Mouse (Mus musculus) heart, embryonic 16.5 days (tissue): ENCODE data around the gene Myzap. TPM values are rescaled to one million over a fixed set of nuclear protein-coding genes. Genes with fewer than 3 reads are reported as not detected.

Experiments
- ATAC-seq: fragments of 200-750 bp; cut with Nextera tagmentation; replicated peaks from 2 replicates; pipeline ENCODE4 v1.8.0; 2017; ENCODE audit warnings: moderate number of reproducible peaks; ENCODE audit not compliant: insufficient read depth, low FRiP score; ENCODE audit errors: extremely low read depth
- H3K27ac ChIP-seq: fragments of 300-500 bp; sonication (generic); 2 replicates; pipeline ENCODE4 v1.5.1; 2014; ENCODE audit warnings: mild to moderate bottlenecking, low read length, control low read depth, moderate library complexity
- H3K27me3 ChIP-seq: fragments of 300-500 bp; sonication (generic); 2 replicates; pipeline ENCODE4 v1.6.1; 2014; ENCODE audit warnings: low read length, mixed read lengths; ENCODE audit not compliant: control insufficient read depth, insufficient read depth
- H3K36me3 ChIP-seq: fragments of 300-500 bp; sonication (generic); 2 replicates; pipeline ENCODE4 v1.6.1; 2014; ENCODE audit not compliant: control insufficient read depth, insufficient read depth
- H3K4me1 ChIP-seq: fragments of 300-500 bp; sonication (generic); 2 replicates; pipeline ENCODE4 v1.6.1; 2014; ENCODE audit warnings: low read length, mixed read lengths; ENCODE audit not compliant: control insufficient read depth, insufficient read depth
- H3K4me2 ChIP-seq: fragments of 300-500 bp; sonication (generic); 2 replicates; pipeline ENCODE4 v1.6.1; 2014; ENCODE audit warnings: low read depth, mild to moderate bottlenecking, control low read depth, low read length
- H3K4me3 ChIP-seq: fragments of 300-500 bp; sonication (generic); 2 replicates; pipeline ENCODE4 v1.5.1; 2014; ENCODE audit warnings: mild to moderate bottlenecking, control low read depth, low read length
- H3K9ac ChIP-seq: fragments of 300-500 bp; sonication (generic); 2 replicates; pipeline ENCODE4 v1.6.1; 2014; ENCODE audit warnings: low read length, control low read depth
- H3K9me3 ChIP-seq: fragments of 300-500 bp; sonication (generic); replicated peaks from 2 replicates; pipeline ENCODE4 v1.6.1; 2016; ENCODE audit warnings: low read length; ENCODE audit not compliant: control insufficient read depth
- WGBS: fragments of 180-500 bp; shearing (Covaris S2); extraction: QIAGEN DNeasy Blood & Tissue Kit; methylation state at CpG from one replicate; pipeline ENCODE4 v1.1.7; 2014; 5-methylcytosine and 5-hydroxymethylcytosine counted together
- polyA plus RNA-seq: library from polyadenylated mRNA; unstranded; fragments of >200 nt; fragmentation: Nextera tagmentation; extraction: Ambion mirVana; gene quantifications from 2 replicates; pipeline ENCODE4 v1.2.1, GENCODE M21; 2015

Gene Myzap
- polyA plus RNA-seq, 1 experiment from 2014 or later, result 183 TPM

GRCm38 (mm10) chr9:71466111-71466510 is 126.0 kb downstream of the Myzap start:
- no peak for ATAC-seq
- 70% methylated on average over 3 of the region's 3 CpGs for WGBS
- Histone ChIP-seq H3K4me2 (no peak overlapping the region), H3K27ac (no peak overlapping the region), H3K4me3 (no peak overlapping the region), H3K4me1 (peaks cover 8% of the 10 kb centered on the region), H3K36me3 (no peaks in the 10 kb centered on the region), H3K9me3 (no peaks in the 10 kb centered on the region), H3K9ac (no peak overlapping the region), H3K27me3 (no peaks in the 10 kb centered on the region)

GRCm38 (mm10) chr9:71463072-71463667 is 129.0 kb downstream of the Myzap start:
- Histone ChIP-seq H3K4me2 (no peak overlapping the region), H3K27me3 (no peaks in the 10 kb centered on the region), H3K9ac (no peak overlapping the region), H3K36me3 (no peaks in the 10 kb centered on the region), H3K4me3 (no peak overlapping the region), H3K27ac (no peak overlapping the region), H3K4me1 (peaks cover 8% of the 10 kb centered on the region), H3K9me3 (no peaks in the 10 kb centered on the region)
- ATAC-seq, result no peak
- 65% methylated on average over 13 of the region's 13 CpGs for WGBS

- 85% methylated on average over 4 of the region's 4 CpGs for WGBS
- no peaks in the 10 kb centered on the region for H3K36me3 ChIP-seq
- no peak overlapping the region for H3K4me3 ChIP-seq
- no peak overlapping the region for H3K9ac ChIP-seq
- no peaks in the 10 kb centered on the region; the same call in 1 of the 2 replicates for H3K27me3 ChIP-seq
- no peaks in the 10 kb centered on the region for H3K9me3 ChIP-seq
- no peak overlapping the region for H3K4me2 ChIP-seq
- H3K27ac ChIP-seq, result no peak overlapping the region
- peaks cover 9% of the 10 kb centered on the region for H3K4me1 ChIP-seq
- no peak for ATAC-seq
Measured at GRCm38 (mm10) chr9:71456738-71457137, 135.4 kb downstream of the Myzap start.

Other genes with a start within 250 kb of the Myzap start
- gene Polr2m, start 106.4 kb downstream of the Myzap start, polyA plus RNA-seq, result 318 and 319 TPM in 2 replicates
- 25.3 and 29.6 TPM in 2 replicates for gene Cgnl1, start 179.2 kb upstream of the Myzap start, polyA plus RNA-seq